Comparison of ENCODE assay signal across 8 mouse cellular contexts in genomic region chr7:97399960-97400715, GRCm38 (mm10). TPM values are rescaled to one million over a fixed set of nuclear protein-coding genes. Genes with fewer than 3 reads are reported as not detected.
DNase-seq lines count a peak whose midpoint lies in the region; ATAC-seq and TF ChIP-seq lines count a peak whose summit lies in the region.

Gene Ndufc2 (plus strand): TSS chr7:97400003.

- H3K27ac ChIP-seq in embryonic facial prominence, embryonic 13.5 days: peak within 1 kb of the TSS; percentile 86
- H3K27ac ChIP-seq in heart, adult 2 months: peak within 1 kb of the TSS; percentile 98
- H3K27ac ChIP-seq in liver, embryonic 11.5 days (ENCODE audit: low read depth, low read length): peak within 1 kb of the TSS; percentile 65; the same call in 1 of the 2 replicates
- peak within 1 kb of the TSS; percentile 84 for H3K27ac ChIP-seq in stomach, embryonic 14.5 days (ENCODE audit: low read length)

- H3K9me3 ChIP-seq in embryonic facial prominence, embryonic 13.5 days: 0 out of 2 replicates have a peak, but pooled peaks cover 2% of the 10 kb centered on the region
- no peaks in the 10 kb centered on the region for H3K9me3 ChIP-seq in liver, embryonic 11.5 days (ENCODE audit: control insufficient read depth, low read length)
- H3K9me3 ChIP-seq in stomach, embryonic 14.5 days (ENCODE audit: control insufficient read depth, low read depth, low read length): no peaks in the 10 kb centered on the region

- H3K79me2 ChIP-seq in heart, adult 2 months (replicated peaks; ENCODE audit: control insufficient read depth, insufficient read depth, low read length): peaks cover 9% of the 10 kb centered on the region

- WGBS in embryonic facial prominence, embryonic 13.5 days: under 1% methylated on average over 54 of the region's 54 CpGs
- WGBS in heart, adult 2 months: under 1% methylated on average over 54 of the region's 54 CpGs
- under 1% methylated on average over 54 of the region's 54 CpGs for WGBS in liver, embryonic 11.5 days
- under 1% methylated on average over 54 of the region's 54 CpGs for WGBS in stomach, embryonic 14.5 days

- peak; percentile 92 for DNase-seq in A20 (ENCODE audit: low read depth, low spot score)
- DNase-seq in adrenal gland, postnatal 36 days: peak; percentile 82 to 83
- DNase-seq in heart, adult 2 months: peak; percentile 81 to 83
- peak; percentile 47 to 78 for DNase-seq in kidney, adult 8-10 months
- peak; percentile 83 for DNase-seq in liver, embryonic 11.5 days (ENCODE audit: low spot score)
- DNase-seq in naive thymus-derived CD4-positive, alpha-beta T cell, adult 2 months (ENCODE audit: low read depth): peak; percentile 89

- peak; percentile 98 for TF ChIP-seq POLR2A in heart, adult 2 months (IDR thresholded peaks at IDR 0.05; ENCODE audit: insufficient read depth, low read depth, low read length)

- peak; percentile 88 for ATAC-seq in embryonic facial prominence, embryonic 13.5 days (ENCODE audit: insufficient number of reproducible peaks, insufficient read depth, low FRiP score, low TSS enrichment, low read depth)
- peak; percentile 89 for ATAC-seq in liver, embryonic 11.5 days (replicated peaks; ENCODE audit: low FRiP score)
- ATAC-seq in stomach, embryonic 14.5 days (ENCODE audit: insufficient number of reproducible peaks, insufficient read depth, low FRiP score, low read depth): peak; percentile 82

- peaks cover 20% of the 10 kb centered on the region for H3K36me3 ChIP-seq in embryonic facial prominence, embryonic 13.5 days
- H3K36me3 ChIP-seq in heart, adult 2 months (ENCODE audit: control insufficient read depth, insufficient read depth, low read length): peaks cover 11% of the 10 kb centered on the region; the same call in 1 of the 2 replicates
- peaks cover 10% of the 10 kb centered on the region for H3K36me3 ChIP-seq in liver, embryonic 11.5 days (ENCODE audit: control insufficient read depth, insufficient read depth, low read length)
- H3K36me3 ChIP-seq in stomach, embryonic 14.5 days (ENCODE audit: control insufficient read depth, insufficient read depth, low read length): no peaks in the 10 kb centered on the region

- no peaks in the 10 kb centered on the region for H3K27me3 ChIP-seq in embryonic facial prominence, embryonic 13.5 days
- no peaks in the 10 kb centered on the region for H3K27me3 ChIP-seq in heart, adult 2 months (ENCODE audit: control insufficient read depth, insufficient read depth, low read length)
- no peaks in the 10 kb centered on the region for H3K27me3 ChIP-seq in liver, embryonic 11.5 days (replicated peaks; ENCODE audit: control insufficient read depth, insufficient read depth, low read length)
- no peaks in the 10 kb centered on the region for H3K27me3 ChIP-seq in stomach, embryonic 14.5 days (ENCODE audit: control insufficient read depth, insufficient read depth, low read length)

- peak within 1 kb of the TSS; percentile 75 for H3K4me2 ChIP-seq in embryonic facial prominence, embryonic 13.5 days
- peak within 1 kb of the TSS; percentile 69 for H3K4me2 ChIP-seq in liver, embryonic 11.5 days
- H3K4me2 ChIP-seq in stomach, embryonic 14.5 days (replicated peaks; ENCODE audit: low read depth, low read length): peak within 1 kb of the TSS; percentile 85

- peak within 1 kb of the TSS; percentile 97 for H3K4me3 ChIP-seq in embryonic facial prominence, embryonic 13.5 days
- peak within 1 kb of the TSS; percentile 67 for H3K4me3 ChIP-seq in heart, adult 2 months
- peak within 1 kb of the TSS; percentile 86 for H3K4me3 ChIP-seq in liver, embryonic 11.5 days (ENCODE audit: low read depth, low read length)
- peak within 1 kb of the TSS; percentile 96 for H3K4me3 ChIP-seq in stomach, embryonic 14.5 days (ENCODE audit: low read depth, low read length)

- no peak for TF ChIP-seq CTCF in heart, adult 2 months (IDR thresholded peaks at IDR 0.05)

- TF ChIP-seq EP300 in heart, adult 2 months (IDR thresholded peaks at IDR 0.05; ENCODE audit: insufficient read depth, low read depth, low read length): peak; percentile 88

- peak within 1 kb of the TSS; percentile 98 for H3K9ac ChIP-seq in embryonic facial prominence, embryonic 13.5 days
- H3K9ac ChIP-seq in heart, adult 2 months (ENCODE audit: low read depth, low read length): peak within 1 kb of the TSS; percentile 98
- peak within 1 kb of the TSS; percentile 96 for H3K9ac ChIP-seq in liver, embryonic 11.5 days (ENCODE audit: low read depth, low read length)
- peak within 1 kb of the TSS; percentile 94 for H3K9ac ChIP-seq in stomach, embryonic 14.5 days (replicated peaks; ENCODE audit: low read depth, low read length)

- intact Hi-C loops in heart, adult 2 months (cut with DNase I): loop anchor here (2.0 kb wide), 1 partner anchor 15 kb away; no protein-coding TSS in a partner anchor

- H3K4me1 ChIP-seq in embryonic facial prominence, embryonic 13.5 days: peaks cover 17% of the 10 kb centered on the region
- peaks cover 8% of the 10 kb centered on the region for H3K4me1 ChIP-seq in heart, adult 2 months (ENCODE audit: control insufficient read depth, insufficient read depth, low read length)
- peaks cover 8% of the 10 kb centered on the region for H3K4me1 ChIP-seq in liver, embryonic 11.5 days (replicated peaks; ENCODE audit: control insufficient read depth, insufficient read depth, low read length)
- H3K4me1 ChIP-seq in stomach, embryonic 14.5 days (ENCODE audit: control insufficient read depth, insufficient read depth, low read length): peaks cover 14% of the 10 kb centered on the region

RNA-seq across cellular contexts. Expression of gene Ndufc2, which starts in this region (rescaled TPM):
- total RNA-seq in adrenal gland, postnatal 36 days (2021): 100 to 1,000 TPM; 306 to 313 TPM
- 346 and 350 TPM in 2 replicates for polyA plus RNA-seq in embryonic facial prominence, embryonic 13.5 days (2015; fragmentation: Nextera tagmentation; extraction: Ambion mirVana)
- total RNA-seq in heart, adult 2 months (2021): 100 to 1,000 TPM; 483 to 533 TPM
- polyA plus RNA-seq in heart, adult 2 months (2012; rRNA removed): 305 and 346 TPM in 2 replicates
- 355 and 359 TPM in 2 replicates for polyA plus RNA-seq in liver, embryonic 11.5 days (2014; fragmentation: Nextera tagmentation; extraction: Ambion mirVana)
- polyA plus RNA-seq in stomach, embryonic 14.5 days (2014; fragmentation: Nextera tagmentation; extraction: Ambion mirVana): 376 and 384 TPM in 2 replicates

Comparison
In these comparisons a context has a peak if more than half of its experiments do, and no peak if none do; other contexts are left out.
1. Peak in every context shown above with its lines: DNase-seq, ATAC-seq, H3K4me3 ChIP-seq and H3K27ac ChIP-seq.